Mouse (Mus musculus): ENCODE measurements around the gene Gadd45gip1.

Gene Gadd45gip1

GRCm38 (mm10) chr8:84846722-84847572 is 15.6 kb downstream of the Gadd45gip1 start, which contains the start of gene Calr:
Gene Calr, minus strand, starts transcription at chr8:84846934.
- peak; percentile 98 for ATAC-seq (ENCODE audit: insufficient number of reproducible peaks, low FRiP score, low TSS enrichment)

- ATAC-seq (ENCODE audit: insufficient number of reproducible peaks, low FRiP score, low TSS enrichment): no peak
These were observed 16.5 kb downstream of the Gadd45gip1 start for GRCm38 (mm10) chr8:84847684-84848435.

GRCm38 (mm10) chr8:84856434-84856833 is 25.1 kb downstream of the Gadd45gip1 start:
- no peak for ATAC-seq (ENCODE audit: insufficient number of reproducible peaks, low FRiP score, low TSS enrichment)

GRCm38 (mm10) chr8:84856864-84857441 is 25.6 kb downstream of the Gadd45gip1 start, which contains the start of gene Farsa:
Gene Farsa, plus strand, starts transcription at chr8:84856989.
- peak; percentile 94; the same call in 1 of the 2 replicates for ATAC-seq (ENCODE audit: insufficient number of reproducible peaks, low FRiP score, low TSS enrichment)

- ATAC-seq (ENCODE audit: insufficient number of reproducible peaks, low FRiP score, low TSS enrichment): no peak; the same call in 1 of the 2 replicates
These were observed 40.3 kb downstream of the Gadd45gip1 start, which contains the start of gene Syce2 for GRCm38 (mm10) chr8:84871376-84872308. Gene Syce2, plus strand, starts transcription at chr8:84872111.

- no peak for ATAC-seq (ENCODE audit: insufficient number of reproducible peaks, low FRiP score, low TSS enrichment)
These were observed 41.1 kb downstream of the Gadd45gip1 start for GRCm38 (mm10) chr8:84872309-84872965.

GRCm38 (mm10) chr8:84873016-84873415 is 41.7 kb downstream of the Gadd45gip1 start:
- ATAC-seq (ENCODE audit: insufficient number of reproducible peaks, low FRiP score, low TSS enrichment): no peak

- ATAC-seq (ENCODE audit: insufficient number of reproducible peaks, low FRiP score, low TSS enrichment): no peak
These were observed 43.0 kb downstream of the Gadd45gip1 start for GRCm38 (mm10) chr8:84874339-84874738.

GRCm38 (mm10) chr8:84877297-84878035 is 46.1 kb downstream of the Gadd45gip1 start:
- peak; percentile 52; the same call in 1 of the 2 replicates for ATAC-seq (ENCODE audit: insufficient number of reproducible peaks, low FRiP score, low TSS enrichment)

GRCm38 (mm10) chr8:84878915-84879314 is 47.6 kb downstream of the Gadd45gip1 start:
- no peak for ATAC-seq (ENCODE audit: insufficient number of reproducible peaks, low FRiP score, low TSS enrichment)

GRCm38 (mm10) chr8:84884728-84885127 is 53.4 kb downstream of the Gadd45gip1 start:
- ATAC-seq (ENCODE audit: insufficient number of reproducible peaks, low FRiP score, low TSS enrichment): no peak
